Mouse (Mus musculus) brain, adult 2 months (tissue): ENCODE measurements around the gene Rps2.
"Not testable (repeated sequence)": the region's sequence is repeated elsewhere in the genome, so short reads cannot be mapped to it uniquely, and the experiment has no call there.

Source experiments
- DNase-seq: peaks from one replicate; pipeline ENCODE4 v3.0.0; 2011; ENCODE audit warnings: low read depth, low spot score

Rps2 gene

DNA sequence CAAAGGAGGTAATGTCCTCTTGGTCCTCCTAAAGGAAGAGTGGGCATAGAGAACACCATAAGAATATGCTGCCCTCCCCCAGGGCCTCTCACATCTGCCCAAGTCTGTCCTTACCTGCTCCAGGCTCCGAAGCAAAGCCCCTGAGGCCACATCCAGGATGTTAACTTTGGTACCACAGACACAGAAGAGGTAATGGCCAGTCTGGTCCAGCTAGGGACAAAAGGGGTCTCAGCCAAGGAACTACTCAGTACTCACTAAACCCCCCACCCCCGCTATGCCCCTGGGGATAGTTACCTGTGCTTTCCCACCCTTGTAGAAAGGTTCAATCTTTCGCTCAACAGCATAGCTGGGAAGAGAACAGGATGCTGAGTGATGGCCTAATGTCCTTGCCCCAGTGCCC, 12.1 kb upstream of the Rps2 start:
- no peak for DNase-seq

DNA sequence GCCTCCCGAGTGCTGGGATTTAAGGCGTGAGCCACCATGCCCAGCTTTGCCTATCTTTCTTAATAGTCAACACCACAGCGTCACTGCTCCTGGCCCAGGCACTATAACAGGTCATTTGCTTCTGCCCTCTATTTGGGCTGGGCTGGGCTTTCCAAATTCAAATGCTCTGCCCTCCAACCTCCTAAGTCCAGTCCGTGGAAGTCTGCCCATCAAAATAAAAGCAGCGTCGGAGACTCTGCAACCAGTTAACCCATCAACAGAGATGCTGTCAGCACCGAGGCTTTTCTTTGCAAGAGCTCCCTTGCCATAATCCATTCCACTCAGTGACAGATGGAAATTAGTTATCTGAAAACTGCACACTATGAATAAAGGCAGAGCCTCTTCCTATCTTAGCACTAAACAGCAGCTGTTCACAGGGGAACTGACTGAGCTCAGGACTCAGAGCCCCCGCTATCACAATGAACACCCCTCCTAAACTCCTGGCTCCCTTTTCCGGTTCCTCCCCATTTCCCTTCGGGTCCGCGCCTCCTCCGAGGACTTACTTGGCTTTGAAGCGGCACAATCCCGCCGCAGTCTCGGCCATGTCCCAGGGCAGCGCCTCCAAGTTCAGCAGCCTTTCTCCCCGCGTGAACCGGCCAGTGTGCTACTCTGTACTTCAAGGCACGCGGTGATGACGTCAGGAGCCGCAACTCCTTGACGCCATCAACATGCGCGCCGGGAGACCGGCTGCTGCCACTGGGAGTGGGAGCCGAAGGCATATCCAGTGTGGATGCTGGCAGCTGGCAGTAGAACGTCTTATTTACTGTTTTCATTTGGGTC, 10.7 kb upstream of the Rps2 start, which contains the start of gene Tbl3:
Gene Tbl3 (minus strand): TSS at position 679 of the 819 bp plus-strand sequence.
- peak; percentile 97 for DNase-seq

GRCm38 (mm10) chr17:24707801-24708425, 10.0 kb upstream of the Rps2 start:
- no peak for DNase-seq

DNA sequence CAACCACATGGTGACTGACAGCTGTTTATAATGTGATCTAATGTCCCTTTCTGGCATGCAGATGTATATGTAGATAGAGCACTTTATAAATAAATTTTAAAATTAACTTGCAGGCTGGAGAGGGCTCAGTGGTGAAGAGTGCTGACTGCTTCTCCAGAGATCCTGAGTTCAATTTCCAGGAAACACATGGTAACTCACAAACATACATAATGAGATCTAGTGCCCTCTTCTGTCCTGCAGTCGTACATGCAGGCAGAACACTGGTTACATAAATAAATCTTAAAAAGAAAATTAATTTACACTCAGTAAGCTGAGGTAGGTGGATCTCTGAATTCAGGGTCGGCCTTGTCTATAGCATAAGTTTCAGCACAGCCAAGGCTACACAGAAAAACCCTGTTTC, 9.3 kb upstream of the Rps2 start:
- DNase-seq, result peak; percentile 72

DNA sequence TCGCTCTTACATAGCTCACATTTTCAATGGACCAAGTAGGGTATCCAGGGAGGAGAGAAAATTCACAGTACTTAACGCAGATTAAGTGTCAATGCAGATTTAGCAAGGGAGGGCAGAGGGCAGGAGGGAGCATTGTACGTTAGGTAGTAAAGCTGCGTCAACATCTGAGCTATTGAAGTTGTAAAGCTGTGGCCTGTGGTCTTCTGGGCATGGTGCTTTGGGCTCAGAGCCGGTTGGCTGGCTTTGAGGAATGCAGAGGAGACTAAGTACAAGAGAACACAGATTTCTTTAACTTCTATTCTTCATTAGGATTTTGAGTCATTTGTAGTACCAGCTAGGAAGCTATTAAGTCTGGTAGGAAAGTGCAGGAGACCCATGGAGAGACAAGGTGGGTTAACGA, 2.4 kb upstream of the Rps2 start:
- no peak for DNase-seq

DNA sequence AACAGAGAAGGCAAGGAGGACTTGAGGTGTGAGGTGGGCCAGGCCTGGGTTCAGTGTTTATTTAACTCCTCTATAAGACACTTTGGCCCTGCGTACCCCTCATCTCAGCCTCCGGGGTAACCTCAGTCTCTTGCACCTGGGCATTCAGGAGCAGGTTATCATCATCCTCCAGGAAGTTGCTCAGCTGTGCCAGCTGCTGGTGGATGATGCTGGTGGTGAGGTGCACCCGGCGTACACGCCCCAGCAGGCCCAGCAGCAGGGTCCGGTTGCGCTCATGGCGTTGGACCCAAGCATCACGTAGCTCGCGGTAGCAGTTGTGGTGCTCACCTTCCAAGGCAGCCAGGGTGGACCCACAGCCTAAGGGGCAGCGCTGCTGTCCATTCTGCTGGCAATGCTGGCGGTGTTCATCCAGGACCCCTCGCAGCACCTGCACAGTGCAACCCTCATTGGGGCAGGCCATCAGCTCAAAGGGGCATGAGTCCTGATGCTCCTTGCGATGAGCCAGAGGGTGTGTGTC, 1.7 kb upstream of the Rps2 start:
- no peak for DNase-seq

DNA sequence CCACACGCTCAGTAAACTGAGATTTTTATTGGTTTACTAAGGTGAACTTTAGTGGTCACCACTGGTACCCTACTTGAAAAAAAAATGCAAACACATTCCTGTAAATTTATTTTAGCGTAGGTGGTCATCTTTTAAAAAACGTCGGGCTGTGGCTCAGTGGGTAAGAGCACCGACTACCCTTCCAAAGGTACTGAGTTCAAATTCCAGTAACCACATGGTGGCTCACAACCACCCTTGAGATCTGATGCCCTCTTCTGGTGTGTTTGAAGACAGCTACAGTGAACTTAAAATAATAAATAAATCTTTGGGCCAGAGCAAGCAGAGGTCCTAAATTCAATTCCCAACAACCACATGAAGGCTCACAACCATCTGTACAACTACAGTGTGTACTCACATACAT, 1.0 kb downstream of the Rps2 start:
- not testable (repeated sequence) for DNase-seq

DNA sequence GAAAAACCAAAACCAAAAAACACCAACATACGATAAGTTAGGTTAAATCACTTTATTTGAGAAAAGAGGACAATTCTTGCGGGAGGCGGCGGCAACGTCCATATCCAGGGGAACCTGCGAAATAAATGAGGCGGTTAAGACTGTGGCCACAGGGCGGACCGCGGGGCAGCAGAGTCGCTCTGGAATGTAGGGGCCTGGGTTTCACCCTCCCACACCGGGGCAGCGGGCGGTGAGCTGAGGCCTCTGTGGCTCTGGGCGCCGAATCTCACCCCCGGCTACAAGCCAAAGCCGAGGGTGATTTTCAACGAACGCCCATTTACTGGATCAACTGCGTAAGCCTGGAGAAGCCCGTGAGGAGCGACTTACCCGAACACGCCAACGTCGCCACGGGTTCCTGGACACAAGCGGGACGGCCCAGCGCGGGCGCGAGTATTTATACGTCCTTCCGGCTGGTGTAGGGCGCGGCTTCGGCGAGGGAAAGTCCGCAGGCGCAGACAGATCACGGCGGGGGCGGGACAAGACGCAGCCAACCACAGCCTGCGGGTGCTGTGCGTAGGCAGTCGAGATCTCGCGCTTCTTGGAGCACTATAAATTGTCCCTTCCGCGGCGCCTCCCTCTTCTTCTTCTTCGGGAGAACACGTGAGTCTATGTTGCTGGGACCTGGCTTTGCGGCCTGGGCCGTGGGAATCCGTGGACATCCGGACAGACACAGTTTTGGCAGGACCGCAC, 1.7 kb downstream of the Rps2 start:
- peak; percentile 100 for DNase-seq

- not testable (repeated sequence) for DNase-seq
Observed at GRCm38 (mm10) chr17:24720616-24721015, 2.7 kb downstream of the Rps2 start.

- DNase-seq, result not testable (repeated sequence)
Observed at GRCm38 (mm10) chr17:24721383-24721955, 3.6 kb downstream of the Rps2 start.

DNA sequence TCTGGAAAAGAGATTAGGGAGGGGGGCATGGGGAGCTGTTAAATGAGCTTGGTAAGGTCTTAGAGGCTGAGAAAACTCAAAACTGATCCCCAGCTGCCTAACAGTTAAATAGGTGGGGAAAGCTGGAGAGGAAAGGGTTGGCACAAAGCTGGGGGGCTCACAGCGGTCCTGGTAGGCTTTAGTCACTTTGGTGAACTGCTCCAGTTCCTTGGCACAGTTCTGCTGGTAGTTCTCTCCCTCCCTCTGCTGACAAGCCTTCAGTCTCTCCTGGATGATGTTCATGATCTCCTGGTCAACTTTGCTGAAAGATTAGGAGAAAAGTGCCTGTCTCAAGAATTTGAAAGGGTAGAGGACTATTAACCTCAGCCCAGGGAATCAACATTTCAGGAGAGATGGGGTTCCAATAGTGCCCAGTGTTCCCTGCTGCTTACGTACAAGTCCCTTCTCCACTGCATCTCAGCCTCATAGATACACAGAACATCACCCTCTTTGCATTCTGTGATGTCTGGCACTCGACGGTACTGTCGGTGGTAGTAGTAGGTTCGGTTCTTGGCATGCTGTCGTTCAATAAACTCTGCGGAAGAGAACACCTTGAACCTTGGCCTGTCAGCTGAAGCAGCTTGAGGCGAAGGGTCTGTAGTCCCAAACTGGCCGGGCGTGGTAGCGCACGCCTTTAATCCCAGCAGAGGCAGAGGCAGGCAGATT, 4.5 kb downstream of the Rps2 start:
- no peak for DNase-seq

DNA sequence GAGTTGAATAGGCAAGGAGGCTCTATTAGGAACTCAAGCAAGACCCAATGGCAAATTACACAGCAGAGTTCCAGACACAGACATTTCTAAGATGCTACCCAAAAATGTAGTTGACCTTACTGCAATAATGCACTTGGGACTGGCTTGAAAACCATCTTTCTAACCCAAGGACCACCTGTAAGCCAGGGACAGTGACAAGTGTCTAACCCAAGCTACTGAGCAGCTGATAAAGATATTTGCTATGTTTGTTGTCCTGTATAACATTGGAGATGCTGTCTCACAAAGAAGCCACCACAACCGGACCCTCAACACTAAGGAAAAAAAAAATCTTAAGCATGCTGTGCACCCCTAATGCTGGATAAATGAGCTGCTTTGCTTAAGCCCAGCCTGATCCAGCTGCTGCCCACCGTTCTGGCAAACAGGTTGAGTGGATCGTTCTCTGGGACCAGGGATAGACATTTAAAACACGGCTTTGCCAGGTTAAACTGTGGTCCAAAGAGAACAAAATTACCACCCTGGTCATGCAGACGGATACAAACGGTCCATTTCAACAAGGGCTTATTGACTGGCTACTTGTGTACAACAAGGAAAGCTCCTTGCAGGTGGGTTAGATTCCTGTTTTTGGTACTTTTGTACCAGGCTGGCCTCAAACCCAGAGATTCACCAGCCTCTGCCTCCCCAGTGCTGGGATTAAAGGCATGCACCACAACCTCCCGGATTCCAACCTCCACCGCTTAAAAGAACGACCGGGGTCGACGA, 5.4 kb downstream of the Rps2 start:
- no peak for DNase-seq

DNA sequence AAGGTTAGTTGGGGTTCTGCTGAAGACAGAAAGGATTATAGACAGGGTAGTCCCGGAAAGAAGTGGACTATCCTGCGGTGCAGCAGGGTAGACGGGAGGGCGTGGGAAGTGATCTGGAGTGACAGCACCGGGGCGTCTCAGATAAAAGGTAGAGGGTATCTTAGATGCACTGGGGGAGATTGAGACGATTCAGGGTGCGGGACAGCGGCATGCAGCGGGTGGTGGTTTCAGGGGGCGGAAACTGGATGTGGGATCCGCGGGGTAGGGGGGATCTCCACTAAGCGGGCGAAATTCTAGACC, 5.9 kb downstream of the Rps2 start:
- DNase-seq, result no peak

- DNase-seq, result peak; percentile 96
Observed at GRCm38 (mm10) chr17:24724184-24724583, 6.3 kb downstream of the Rps2 start, which contains the start of gene Ndufb10. TSS of gene Ndufb10 (minus strand) at chr17:24724478.

DNA sequence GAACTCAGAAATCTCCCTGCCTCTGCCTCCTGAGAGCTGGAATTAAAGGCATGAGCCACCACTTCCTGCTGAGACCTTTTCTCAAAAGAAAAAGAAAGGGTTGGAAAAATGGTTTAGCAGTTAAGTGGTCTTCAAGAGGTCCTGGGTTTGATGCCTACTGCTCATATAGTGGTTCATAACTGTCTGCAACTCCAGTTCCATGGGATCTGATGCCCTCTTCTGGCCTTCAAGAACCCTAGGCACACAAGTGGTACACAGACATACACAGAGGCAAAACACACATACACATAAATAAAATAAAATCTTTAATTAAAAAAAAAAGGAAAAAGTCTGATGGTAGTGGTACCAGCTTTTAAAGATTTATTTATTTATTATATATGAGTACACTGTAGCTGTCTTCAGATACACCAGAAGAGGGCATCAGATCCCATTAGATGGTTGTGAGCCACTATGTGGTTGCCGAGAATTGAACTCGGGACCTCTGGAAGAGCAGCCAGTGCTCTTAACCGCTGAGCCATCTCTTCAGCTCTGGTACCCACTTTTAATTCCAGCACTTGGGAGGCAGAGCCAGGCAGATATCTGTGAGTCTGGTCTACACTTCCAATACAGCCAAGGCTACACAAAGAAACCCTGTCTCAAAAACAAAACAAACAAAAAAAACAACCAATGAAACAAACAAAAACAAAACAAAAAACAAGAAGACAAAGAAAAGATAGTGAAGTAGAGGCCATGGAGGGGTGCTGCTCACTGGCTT, 7.9 kb downstream of the Rps2 start:
- DNase-seq, result no peak

- DNase-seq, result no peak
Observed at GRCm38 (mm10) chr17:24727618-24728017, 9.7 kb downstream of the Rps2 start, which contains the start of gene Rpl3l. TSS of gene Rpl3l (plus strand) at chr17:24727820.

DNA sequence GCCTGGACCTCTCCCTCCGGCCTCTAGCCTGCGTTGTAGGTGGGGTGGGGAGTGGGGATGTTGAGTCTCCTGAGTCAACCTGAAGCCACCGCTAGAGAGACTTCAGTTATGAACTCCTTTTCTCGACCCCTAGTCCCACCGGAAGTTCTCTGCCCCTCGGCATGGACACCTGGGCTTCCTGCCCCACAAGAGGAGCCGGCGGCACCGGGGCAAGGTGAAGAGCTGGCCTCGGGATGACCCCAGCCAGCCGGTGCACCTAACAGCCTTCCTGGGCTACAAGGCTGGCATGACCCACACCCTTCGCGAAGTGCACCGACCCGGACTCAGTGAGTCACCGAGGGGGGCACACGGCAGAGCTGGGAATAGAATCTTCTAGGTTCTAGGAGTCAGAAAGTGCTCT, 10.3 kb downstream of the Rps2 start:
- DNase-seq, result no peak

- DNase-seq, result no peak
Observed at GRCm38 (mm10) chr17:24729067-24729466, 11.2 kb downstream of the Rps2 start.

- no peak for DNase-seq
Observed at GRCm38 (mm10) chr17:24730787-24731186, 12.9 kb downstream of the Rps2 start.
